Mouse (Mus musculus): ENCODE measurements around the gene Tufm.

Gene Tufm

GRCm38 (mm10) chr7:126487052-126487483 lies at the start of gene Tufm:
TSS of gene Tufm (plus strand) at chr7:126487361.
- peak; percentile 94 for DNase-seq

GRCm38 (mm10) chr7:126440134-126440533 lies 47.0 kb upstream of the Tufm start:
- no peak for DNase-seq

- no peak for DNase-seq
Observed at GRCm38 (mm10) chr7:126443997-126444396, 43.2 kb upstream of the Tufm start.

GRCm38 (mm10) chr7:126444536-126444935 lies 42.6 kb upstream of the Tufm start:
- no peak for DNase-seq

GRCm38 (mm10) chr7:126445104-126445815 lies 41.9 kb upstream of the Tufm start:
- DNase-seq, result no peak

- DNase-seq, result no peak
Observed at GRCm38 (mm10) chr7:126446217-126446616, 40.9 kb upstream of the Tufm start.

- no peak for DNase-seq
Observed at GRCm38 (mm10) chr7:126448481-126448880, 38.7 kb upstream of the Tufm start.

GRCm38 (mm10) chr7:126449991-126450390 lies 37.2 kb upstream of the Tufm start:
- no peak for DNase-seq

- no peak for DNase-seq
Observed at GRCm38 (mm10) chr7:126450641-126451040, 36.5 kb upstream of the Tufm start.

- DNase-seq, result no peak
Observed at GRCm38 (mm10) chr7:126452244-126452643, 34.9 kb upstream of the Tufm start.

GRCm38 (mm10) chr7:126453861-126454260 lies 33.3 kb upstream of the Tufm start:
- no peak for DNase-seq

- DNase-seq, result no peak
Observed at GRCm38 (mm10) chr7:126455242-126455641, 31.9 kb upstream of the Tufm start.

- DNase-seq, result no peak
Observed at GRCm38 (mm10) chr7:126456382-126457266, 30.5 kb upstream of the Tufm start.

- no peak for DNase-seq
Observed at GRCm38 (mm10) chr7:126458225-126458624, 28.9 kb upstream of the Tufm start.

GRCm38 (mm10) chr7:126458844-126459618 lies 28.1 kb upstream of the Tufm start:
- no peak for DNase-seq

GRCm38 (mm10) chr7:126460623-126461399 lies 26.4 kb upstream of the Tufm start:
- DNase-seq, result no peak

- no peak for DNase-seq
Observed at GRCm38 (mm10) chr7:126461626-126462025, 25.5 kb upstream of the Tufm start.

GRCm38 (mm10) chr7:126463004-126463403 lies 24.2 kb upstream of the Tufm start, which contains the start of gene Atp2a1:
TSS of gene Atp2a1 (minus strand) at chr7:126463108.
- no peak for DNase-seq

GRCm38 (mm10) chr7:126463547-126463946 lies 23.6 kb upstream of the Tufm start:
- no peak for DNase-seq

GRCm38 (mm10) chr7:126464121-126464520 lies 23.0 kb upstream of the Tufm start:
- DNase-seq, result no peak

GRCm38 (mm10) chr7:126464836-126465235 lies 22.3 kb upstream of the Tufm start:
- no peak for DNase-seq
